Mouse (Mus musculus): Measurements from ENCODE around the gene Gm21887.
A peak's percentile ranks its signal among the peaks of the same experiment; 100 is the strongest.
"Not testable (repeated sequence)": the region's sequence is repeated elsewhere in the genome, so short reads cannot be mapped to it uniquely, and the experiment has no call there.

Gene Gm21887

GRCm38 (mm10) chrX:169983401-169984165, 25.9 kb upstream of the Gm21887 start:
- not testable (repeated sequence) for DNase-seq (ENCODE audit: low read depth, low spot score)

- not testable (repeated sequence) for DNase-seq (ENCODE audit: low read depth, low spot score)
Observed at GRCm38 (mm10) chrX:169984331-169984730, 25.1 kb upstream of the Gm21887 start.

- DNase-seq (ENCODE audit: low read depth, low spot score) = not testable (repeated sequence)
Observed at GRCm38 (mm10) chrX:169984853-169985252, 24.6 kb upstream of the Gm21887 start.

GRCm38 (mm10) chrX:169985796-169986195, 23.7 kb upstream of the Gm21887 start:
- DNase-seq (ENCODE audit: low read depth, low spot score) = not testable (repeated sequence)

GRCm38 (mm10) chrX:169986519-169987367, 22.7 kb upstream of the Gm21887 start:
- not testable (repeated sequence) for DNase-seq (ENCODE audit: low read depth, low spot score)

GRCm38 (mm10) chrX:169987368-169987837, 22.1 kb upstream of the Gm21887 start:
- DNase-seq (ENCODE audit: low read depth, low spot score) = not testable (repeated sequence)

GRCm38 (mm10) chrX:169988571-169989218, 20.8 kb upstream of the Gm21887 start:
- DNase-seq (ENCODE audit: low read depth, low spot score) = not testable (repeated sequence)

- not testable (repeated sequence) for DNase-seq (ENCODE audit: low read depth, low spot score)
Observed at GRCm38 (mm10) chrX:169989219-169989595, 20.3 kb upstream of the Gm21887 start.

GRCm38 (mm10) chrX:169989691-169990631, 19.5 kb upstream of the Gm21887 start:
- DNase-seq (ENCODE audit: low read depth, low spot score) = not testable (repeated sequence)

GRCm38 (mm10) chrX:169991128-169991873, 18.2 kb upstream of the Gm21887 start:
- peak; percentile 79 for DNase-seq (ENCODE audit: low read depth, low spot score)

- not testable (repeated sequence) for DNase-seq (ENCODE audit: low read depth, low spot score)
Observed at GRCm38 (mm10) chrX:169992086-169992930, 17.2 kb upstream of the Gm21887 start.

- DNase-seq (ENCODE audit: low read depth, low spot score) = not testable (repeated sequence)
Observed at GRCm38 (mm10) chrX:169992951-169993547, 16.4 kb upstream of the Gm21887 start.

- not testable (repeated sequence) for DNase-seq (ENCODE audit: low read depth, low spot score)
Observed at GRCm38 (mm10) chrX:169994011-169994865, 15.2 kb upstream of the Gm21887 start.

- DNase-seq (ENCODE audit: low read depth, low spot score) = not testable (repeated sequence)
Observed at GRCm38 (mm10) chrX:169994866-169995711, 14.4 kb upstream of the Gm21887 start.

- not testable (repeated sequence) for DNase-seq (ENCODE audit: low read depth, low spot score)
Observed at GRCm38 (mm10) chrX:169995909-169996521, 13.4 kb upstream of the Gm21887 start.

GRCm38 (mm10) chrX:169996926-169997325, 12.5 kb upstream of the Gm21887 start:
- DNase-seq (ENCODE audit: low read depth, low spot score) = peak; percentile 83
